Mouse (Mus musculus): ENCODE results near the gene Paqr7. TPM values are rescaled to one million over a fixed set of nuclear protein-coding genes. Genes with fewer than 3 reads are reported as not detected.

Paqr7 gene
- total and polyA plus RNA-seq, 3 experiments, result 0.19 to 2.4 TPM; not detected in 1

DNA sequence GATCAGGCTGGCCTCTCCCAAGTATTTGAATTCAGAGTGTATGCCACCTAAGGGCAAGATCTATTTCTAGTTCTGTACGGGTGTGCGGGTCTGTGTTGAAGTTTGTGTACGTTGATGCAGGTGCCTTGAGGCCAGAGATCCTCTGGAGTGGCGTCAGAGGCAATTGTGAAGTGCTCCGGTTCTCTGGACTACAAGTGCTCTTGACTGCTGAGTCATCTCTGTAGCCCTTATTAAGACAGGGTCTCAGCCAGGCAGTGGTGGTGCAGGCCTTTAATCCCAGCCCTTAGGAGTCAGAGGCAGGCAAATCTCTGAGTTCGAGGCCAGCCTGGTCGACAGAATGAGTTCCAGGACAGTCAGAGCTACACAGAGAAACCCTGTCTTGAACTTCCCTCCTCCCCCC, 19.1 kb downstream of the Paqr7 start:
- H3K4me3 ChIP-seq (ENCODE audit: control insufficient read depth in 1 of 2, insufficient read depth in 1 of 2, low read depth in 2 of 2, low read length in 2 of 2), result no peak overlapping the region
- H3K27ac ChIP-seq (ENCODE audit: control insufficient read depth, low read depth, low read length), result no peak overlapping the region
- H3K9me3 ChIP-seq (replicated peaks; ENCODE audit: insufficient read depth, low read length), result no peaks in the 10 kb centered on the region
- peaks cover 27% of the 10 kb centered on the region for H3K79me2 ChIP-seq (ENCODE audit: control insufficient read depth, insufficient read depth, low read length, poor library complexity)
- TF ChIP-seq ZKSCAN1 (IDR thresholded peaks at IDR 0.05; ENCODE audit: low read depth, low read length) (no peak), E2F4 (IDR thresholded peaks at IDR 0.05; ENCODE audit: borderline replicate concordance, low read depth, low read length) (no peak), TAL1 (IDR thresholded peaks at IDR 0.05; ENCODE audit: low read length) (no peak), GATA1 (IDR thresholded peaks at IDR 0.05; ENCODE audit: low read depth, low read length) (no peak), KAT2A (conservative IDR thresholded peaks at IDR 0.05; ENCODE audit: low read depth, low read length) (no peak), RAD21 (IDR thresholded peaks at IDR 0.05; ENCODE audit: low read depth, low read length) (no peak), BHLHE40 (IDR thresholded peaks at IDR 0.05; ENCODE audit: borderline replicate concordance, low read depth, low read length) (no peak), MYC (IDR thresholded peaks at IDR 0.05; ENCODE audit: low read depth, low read length) (no peak), CHD2 (IDR thresholded peaks at IDR 0.05; ENCODE audit: low read length) (no peak), POLR2AphosphoS5 (IDR thresholded peaks at IDR 0.05; ENCODE audit: borderline replicate concordance, low read depth, low read length) (no peak), HCFC1 (IDR thresholded peaks at IDR 0.05; ENCODE audit: low read depth, low read length) (no peak), CTCF (IDR thresholded peaks at IDR 0.05 in 2 of 3, conservative IDR thresholded peaks at IDR 0.05 in 1 of 3; ENCODE audit: control insufficient read depth in 1 of 3, insufficient read depth in 1 of 3, low read depth in 2 of 3, low read length in 3 of 3, poor library complexity in 1 of 3, severe bottlenecking in 1 of 3) (no peak), ETS1 (IDR thresholded peaks at IDR 0.05; ENCODE audit: low read depth, low read length) (no peak), JUND (IDR thresholded peaks at IDR 0.05; ENCODE audit: low read depth, low read length) (no peak), MAFK (IDR thresholded peaks at IDR 0.05; ENCODE audit: borderline replicate concordance, low read depth, low read length) (no peak), USF1 (IDR thresholded peaks at IDR 0.05; ENCODE audit: low read depth, low read length) (no peak), GABPA (IDR thresholded peaks at IDR 0.05; ENCODE audit: low read depth, low read length) (no peak), SMC3 (IDR thresholded peaks at IDR 0.05; ENCODE audit: low read depth, low read length) (no peak)
- H3K4me1 ChIP-seq (ENCODE audit: control insufficient read depth in 1 of 2, insufficient read depth in 2 of 2, low read length in 2 of 2), result peaks cover 9 to 14% of the 10 kb centered on the region in 2 experiments
- H3K9ac ChIP-seq (ENCODE audit: control insufficient read depth, low read depth, low read length, poor library complexity, severe bottlenecking), result no peak overlapping the region
- H3K36me3 ChIP-seq (ENCODE audit: control insufficient read depth in 1 of 2, insufficient read depth in 2 of 2, low read length in 2 of 2), result peaks cover 0 to 15% of the 10 kb centered on the region in 2 experiments; a peak in 3 of 4 replicates
- H3K27me3 ChIP-seq (ENCODE audit: control insufficient read depth in 1 of 2, insufficient read depth in 2 of 2, low read length in 2 of 2), result no peaks in the 10 kb centered on the region
- no peak for DNase-seq (ENCODE audit: low read depth, low spot score)

DNA sequence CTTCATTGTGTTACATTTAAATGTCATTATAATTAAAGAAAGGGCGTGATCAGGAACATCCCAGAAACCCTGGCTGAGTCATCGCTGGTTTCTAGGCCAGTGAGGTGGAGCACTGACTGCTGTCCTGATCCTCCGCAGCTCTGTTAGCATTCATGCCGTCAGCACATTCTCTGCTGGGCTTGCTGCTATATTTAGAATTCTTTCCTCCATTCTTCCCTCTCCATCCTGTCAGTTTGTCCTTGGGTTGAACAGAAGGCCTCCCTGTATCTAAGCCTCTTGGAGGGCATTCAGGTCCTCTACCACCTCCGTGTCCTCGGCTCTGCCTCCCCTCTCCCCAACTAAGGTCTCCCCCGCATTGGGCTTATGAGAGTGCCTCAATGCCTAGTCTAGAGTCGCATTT, 20.5 kb downstream of the Paqr7 start:
- no peak for TF ChIP-seq USF1 (IDR thresholded peaks at IDR 0.05; ENCODE audit: low read depth, low read length)
- H3K27me3 ChIP-seq (ENCODE audit: control insufficient read depth in 1 of 2, insufficient read depth in 2 of 2, low read length in 2 of 2), result no peaks in the 10 kb centered on the region
- no peaks in the 10 kb centered on the region for H3K9me3 ChIP-seq (replicated peaks; ENCODE audit: insufficient read depth, low read length)
- H3K36me3 ChIP-seq (ENCODE audit: control insufficient read depth in 1 of 2, insufficient read depth in 2 of 2, low read length in 2 of 2), result peaks cover 0 to 12% of the 10 kb centered on the region in 2 experiments; a peak in 3 of 4 replicates
- H3K79me2 ChIP-seq (ENCODE audit: control insufficient read depth, insufficient read depth, low read length, poor library complexity), result peaks cover 17% of the 10 kb centered on the region
- no peak overlapping the region for H3K27ac ChIP-seq (ENCODE audit: control insufficient read depth, low read depth, low read length)
- DNase-seq (ENCODE audit: low read depth, low spot score), result no peak
- peaks cover 9 to 11% of the 10 kb centered on the region in 2 experiments for H3K4me1 ChIP-seq (ENCODE audit: control insufficient read depth in 1 of 2, insufficient read depth in 2 of 2, low read length in 2 of 2)
- no peak overlapping the region for H3K9ac ChIP-seq (ENCODE audit: control insufficient read depth, low read depth, low read length, poor library complexity, severe bottlenecking)
- no peak overlapping the region for H3K4me3 ChIP-seq (ENCODE audit: control insufficient read depth in 1 of 2, insufficient read depth in 1 of 2, low read depth in 2 of 2, low read length in 2 of 2)

Data from MEL (cell line).